Mouse (Mus musculus): ENCODE measurements around the gene Arpc3.
"Not testable (repeated sequence)": the region's sequence is repeated elsewhere in the genome, so short reads cannot be mapped to it uniquely, and the experiment has no call there.

Arpc3 gene

DNA sequence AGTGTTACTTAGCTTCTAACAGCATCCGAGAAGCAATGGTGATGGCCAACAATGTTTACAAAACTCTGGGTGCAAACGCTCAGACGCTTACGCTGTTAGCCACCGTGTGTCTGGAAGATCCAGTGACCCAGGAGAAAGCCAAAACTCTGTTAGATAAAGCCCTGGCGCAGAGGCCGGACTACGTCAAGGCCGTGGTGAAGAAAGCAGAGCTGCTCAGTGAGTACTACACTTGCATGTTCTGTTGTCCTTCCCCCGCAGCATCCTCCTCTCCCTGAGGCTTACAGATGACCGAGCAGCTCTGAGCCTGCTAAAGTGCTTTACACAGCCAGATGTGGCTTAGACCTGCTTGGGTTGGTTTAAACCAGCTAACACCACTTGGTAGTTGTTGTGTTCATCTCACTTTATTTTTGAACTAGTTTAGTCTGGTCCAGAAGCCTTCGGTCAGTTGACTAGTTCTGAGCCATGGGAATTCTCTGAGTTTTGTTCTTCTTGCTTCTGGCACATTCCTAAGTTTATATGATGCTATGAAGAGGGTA, 48.5 kb downstream of the Arpc3 start:
- no peak for DNase-seq

DNA sequence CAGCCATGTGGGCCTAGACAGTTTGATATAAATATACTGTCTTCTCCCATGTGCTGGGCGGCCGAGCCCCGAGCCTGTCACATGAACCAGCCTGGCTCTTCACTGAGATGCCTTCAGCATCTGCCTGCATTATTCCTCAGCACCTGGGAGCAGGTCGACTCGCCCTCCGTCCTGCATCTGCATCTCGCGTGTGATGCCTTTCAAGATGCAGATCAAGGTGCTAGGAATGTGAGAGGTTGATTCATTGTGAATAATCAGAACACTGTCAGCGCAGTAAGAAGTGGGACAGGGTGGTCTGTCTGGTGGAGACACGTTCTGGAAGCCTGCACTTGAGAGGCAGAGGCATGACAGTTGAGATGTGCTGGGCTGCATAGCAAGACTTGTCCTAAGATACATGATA, 52.8 kb downstream of the Arpc3 start:
- no peak for DNase-seq

DNA sequence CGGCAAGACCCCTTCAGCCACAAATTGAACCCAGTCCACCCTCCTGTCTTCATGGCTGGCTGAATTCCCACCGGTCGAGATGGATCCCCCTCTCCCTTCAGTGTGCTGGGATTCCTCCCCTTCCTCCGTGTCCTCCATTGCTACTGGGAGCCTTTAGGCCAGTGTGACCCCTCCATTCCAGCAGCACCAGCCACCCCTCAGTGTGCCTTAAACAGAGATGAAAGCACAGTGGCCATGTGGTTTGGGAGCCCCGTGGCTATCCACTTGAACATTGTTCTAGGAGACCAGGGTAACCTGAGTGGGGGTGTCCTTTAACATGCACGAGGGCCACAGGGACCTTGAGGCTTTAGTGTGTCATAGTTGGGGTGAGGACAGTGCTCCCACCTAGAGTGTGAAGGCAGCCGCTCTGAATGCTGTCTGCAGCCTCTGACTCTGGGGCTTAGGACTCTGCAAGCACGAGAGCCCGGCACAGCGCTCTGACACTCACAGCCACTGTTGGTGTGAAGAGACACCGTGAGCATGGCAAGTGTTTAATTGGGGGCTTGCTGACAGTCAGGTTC, 53.5 kb downstream of the Arpc3 start:
- no peak for DNase-seq

DNA sequence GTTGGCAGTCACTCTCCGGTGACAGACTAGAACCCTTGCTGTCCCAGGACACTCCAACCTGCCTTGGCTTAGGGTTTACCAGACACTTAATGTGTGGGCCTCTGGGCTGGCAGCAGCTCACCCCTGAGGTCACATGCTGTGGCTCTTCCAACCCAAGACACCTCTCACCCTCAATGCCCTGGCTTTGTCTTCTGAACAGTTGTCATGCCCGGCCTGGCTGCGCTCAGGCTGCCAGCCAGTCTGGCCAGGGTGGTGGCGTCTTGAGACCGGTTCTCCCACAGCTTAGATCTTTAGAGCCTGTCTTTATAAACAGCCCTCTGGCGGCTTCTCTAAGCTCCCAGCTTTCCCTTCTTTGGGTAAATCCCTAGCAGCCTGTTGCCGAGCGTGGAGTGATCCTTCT, 56.2 kb downstream of the Arpc3 start:
- no peak for DNase-seq

DNA sequence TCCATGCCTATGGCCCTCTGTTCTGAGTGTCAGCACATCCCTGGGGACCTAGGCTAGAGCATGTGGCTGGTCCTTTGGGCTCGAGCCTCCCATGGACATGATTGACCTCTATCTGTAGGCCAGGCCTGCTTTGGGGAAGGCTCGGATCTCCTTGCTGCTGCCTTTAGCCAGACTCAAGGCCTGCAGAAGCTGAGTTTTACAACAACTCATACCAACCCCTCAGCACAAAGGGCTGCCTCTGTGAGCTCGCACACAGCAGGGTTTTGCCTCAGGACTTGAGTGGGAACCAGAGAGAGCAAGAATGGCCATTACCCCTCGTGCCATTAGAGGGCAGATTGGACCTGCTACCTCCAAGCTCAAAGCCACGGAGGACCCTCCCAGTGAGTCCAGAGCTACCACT, 57.2 kb downstream of the Arpc3 start:
- no peak for DNase-seq

DNA sequence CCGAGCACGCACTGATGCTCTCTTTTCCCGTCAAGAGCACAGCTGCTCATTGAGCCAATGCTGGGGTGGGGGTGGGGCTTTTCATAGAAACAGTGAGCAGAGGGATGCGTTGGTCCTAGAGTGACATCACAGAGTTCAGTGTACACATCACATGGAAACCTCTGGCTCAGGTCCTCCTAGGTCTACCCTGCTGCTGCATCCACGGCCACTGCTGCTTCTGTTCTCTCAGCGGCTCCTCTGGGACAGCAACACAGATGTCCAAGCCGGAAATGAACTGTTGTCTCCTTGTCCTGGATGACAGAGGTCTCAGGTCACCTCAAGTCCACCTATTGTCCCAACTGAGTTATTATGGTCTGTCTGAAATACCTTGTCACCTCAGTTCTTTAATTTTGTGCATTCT, 58.3 kb downstream of the Arpc3 start:
- no peak for DNase-seq

DNA sequence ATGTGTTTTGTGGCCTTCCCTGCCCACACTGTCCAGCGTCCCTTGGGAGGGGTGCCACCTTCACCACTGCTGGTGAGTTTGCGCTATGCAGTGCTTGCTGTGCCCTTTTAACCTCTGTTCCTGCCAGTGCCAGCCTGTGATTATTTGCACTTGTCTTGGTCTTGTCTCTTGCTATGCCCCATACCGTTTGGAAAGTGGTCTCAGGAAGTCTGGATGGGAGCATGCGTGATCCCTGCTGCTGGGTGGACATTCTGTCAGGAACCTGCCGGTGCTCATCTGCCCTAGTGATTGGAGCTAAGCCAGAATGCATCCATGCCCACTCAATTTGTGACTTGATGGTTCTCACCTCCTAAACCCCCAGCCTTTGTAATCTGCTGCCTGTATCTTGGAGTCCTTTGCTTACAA, 59.2 kb downstream of the Arpc3 start:
- DNase-seq = peak in 1 of 2 experiments; percentile 34

DNA sequence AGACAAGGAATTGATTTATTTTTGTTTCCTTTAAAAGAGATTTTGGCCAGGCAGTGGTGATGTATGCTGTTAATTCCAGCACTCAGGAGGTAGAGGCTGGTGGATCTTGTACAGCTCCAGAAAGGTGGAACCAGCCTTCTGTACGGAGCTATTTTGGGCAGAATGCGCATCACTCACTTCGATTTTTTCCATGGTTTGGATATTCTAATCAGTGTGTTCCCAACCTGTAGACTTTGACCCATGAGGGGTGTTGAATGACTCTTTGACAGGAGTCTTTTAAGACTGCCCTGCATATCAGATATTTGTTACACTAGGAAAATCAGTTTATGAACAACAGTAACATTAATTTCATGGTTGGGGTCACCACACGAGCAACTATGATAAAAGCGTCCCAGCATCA, 59.6 kb downstream of the Arpc3 start:
- no peak for DNase-seq

DNA sequence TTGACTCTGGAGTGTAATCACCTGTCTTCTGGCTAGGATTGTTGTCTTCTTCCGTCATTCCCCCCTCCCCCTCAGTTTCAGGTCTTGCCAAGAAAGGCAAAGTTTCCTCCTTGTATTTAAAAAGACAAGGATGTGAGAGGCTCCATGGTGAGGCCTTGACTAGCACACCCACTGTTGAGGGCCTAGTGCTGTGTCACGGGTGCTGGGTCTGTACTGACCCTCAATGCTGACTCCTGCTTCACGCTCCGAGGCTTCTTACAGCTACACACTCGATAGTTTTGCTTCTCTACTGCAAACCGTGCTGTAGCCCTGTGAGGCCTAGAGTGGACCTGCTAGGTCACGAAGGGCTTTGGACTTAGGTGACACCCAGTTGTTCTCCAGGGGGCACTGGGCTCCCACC, 60.5 kb downstream of the Arpc3 start:
- DNase-seq = no peak

DNA sequence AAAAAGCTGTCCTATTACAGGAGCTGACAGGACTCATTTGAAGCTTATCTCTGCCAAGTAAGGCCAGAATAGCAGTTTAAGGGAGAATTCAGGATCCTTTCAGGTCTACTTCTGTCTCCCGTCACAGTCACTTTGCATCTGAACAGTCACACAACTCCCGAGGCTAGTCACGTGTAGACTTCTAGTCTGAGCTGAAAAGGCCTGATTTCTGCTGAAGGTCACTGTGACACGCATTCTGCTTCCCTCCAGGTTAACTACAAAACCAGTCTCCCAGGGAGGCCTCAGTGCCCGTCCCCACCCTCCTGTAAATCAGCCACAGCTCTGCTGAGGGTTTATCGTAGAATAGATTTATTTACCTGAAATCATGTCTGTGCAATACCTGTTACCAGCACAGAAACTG, 61.5 kb downstream of the Arpc3 start:
- no peak for DNase-seq

DNA sequence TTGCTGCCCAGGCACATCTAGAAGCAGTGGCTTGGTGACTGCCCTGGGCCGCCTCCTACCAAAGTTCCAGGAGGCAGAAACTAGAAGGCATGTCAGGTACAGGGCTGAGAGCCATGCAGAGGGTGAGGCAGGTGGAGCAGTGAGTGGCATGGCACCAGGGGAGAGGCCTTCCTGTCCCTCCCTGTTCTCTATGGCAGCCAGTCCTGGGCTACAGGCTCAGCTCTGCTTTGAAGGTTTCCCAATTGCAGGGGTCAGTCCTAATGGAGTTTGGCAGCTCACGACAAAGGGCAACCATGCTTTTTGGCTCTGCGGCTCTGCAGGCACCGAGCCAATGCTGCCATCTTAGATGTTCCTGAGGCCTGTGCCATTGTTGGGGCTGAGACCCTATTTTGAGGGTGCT, 62.8 kb downstream of the Arpc3 start:
- DNase-seq = no peak

DNA sequence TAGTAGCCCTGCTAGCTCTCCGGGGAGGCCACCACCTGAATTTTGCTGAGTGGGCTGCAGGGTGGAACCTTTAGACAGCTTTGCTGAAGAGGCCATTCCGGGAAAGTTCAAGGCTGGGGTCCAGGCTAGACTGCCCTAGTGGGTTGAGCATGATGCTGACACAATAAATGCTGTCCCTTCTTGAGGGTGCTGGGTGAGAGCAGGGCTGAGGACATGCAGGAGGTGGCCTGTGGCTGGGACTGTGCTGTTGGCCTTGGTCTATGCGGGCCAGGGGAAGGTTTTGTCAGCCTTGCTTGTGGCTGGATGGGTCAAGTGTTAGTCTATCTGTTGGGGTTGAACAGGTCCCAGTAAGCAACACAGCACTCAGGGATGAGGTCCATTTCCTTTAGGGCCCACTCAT, 63.2 kb downstream of the Arpc3 start:
- DNase-seq = no peak

DNA sequence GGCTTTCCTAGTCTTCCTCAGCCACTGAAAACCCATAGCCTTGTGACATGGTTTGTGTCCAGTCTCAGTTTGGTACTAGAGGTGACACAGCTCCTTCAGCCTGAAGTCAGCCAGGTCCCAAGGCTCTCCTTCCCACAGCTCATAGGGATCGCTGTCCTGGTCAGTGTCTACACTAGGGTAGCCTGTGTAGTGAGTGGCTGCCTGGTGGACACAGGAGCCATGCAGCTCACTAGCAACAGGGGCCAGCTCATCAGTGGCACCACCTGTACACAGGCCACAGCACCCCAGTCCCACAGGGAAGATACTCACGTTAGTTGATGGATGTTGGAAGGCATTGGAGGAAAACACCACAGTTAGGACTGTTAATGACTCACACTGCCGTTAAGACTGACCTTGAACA, 63.9 kb downstream of the Arpc3 start:
- no peak for DNase-seq

DNA sequence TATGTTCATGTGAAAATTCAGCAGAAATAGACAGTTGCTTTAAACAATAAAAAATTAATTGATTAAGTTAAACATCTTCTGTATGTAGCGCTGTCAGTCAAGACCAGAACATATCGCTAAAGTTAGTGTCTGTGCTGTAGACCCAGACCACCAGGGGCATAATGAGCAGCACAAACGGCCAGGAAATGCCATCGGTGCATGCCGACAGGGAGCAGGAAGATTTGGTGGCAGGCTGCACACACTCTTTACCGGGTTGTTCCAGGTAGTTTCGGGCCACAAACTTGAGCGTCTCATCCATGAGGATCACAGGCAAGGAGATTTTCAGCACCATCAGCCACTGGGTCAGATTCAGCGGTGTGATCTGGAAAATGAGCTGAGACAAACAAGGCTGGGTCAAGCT, 65.4 kb downstream of the Arpc3 start:
- DNase-seq = not testable (repeated sequence)

DNA sequence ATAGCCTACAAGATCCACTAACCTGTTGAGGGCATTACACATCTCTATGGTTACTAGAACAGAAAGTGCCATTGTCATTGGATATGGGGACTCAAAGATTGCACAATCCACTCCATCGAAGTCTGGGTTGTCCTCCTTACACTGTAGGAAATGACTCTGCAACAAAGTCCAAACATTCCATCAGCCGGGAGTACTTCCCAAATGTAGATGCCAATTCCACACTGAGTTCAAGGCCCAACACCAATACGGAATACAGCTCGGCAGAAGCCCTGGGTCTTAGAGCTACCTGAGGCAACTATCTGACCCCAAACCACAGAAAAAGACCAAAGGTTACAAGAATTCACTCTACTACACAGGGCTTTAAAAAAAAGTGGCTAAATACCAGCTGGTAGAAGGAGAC, 66.4 kb downstream of the Arpc3 start:
- DNase-seq = no peak

DNA sequence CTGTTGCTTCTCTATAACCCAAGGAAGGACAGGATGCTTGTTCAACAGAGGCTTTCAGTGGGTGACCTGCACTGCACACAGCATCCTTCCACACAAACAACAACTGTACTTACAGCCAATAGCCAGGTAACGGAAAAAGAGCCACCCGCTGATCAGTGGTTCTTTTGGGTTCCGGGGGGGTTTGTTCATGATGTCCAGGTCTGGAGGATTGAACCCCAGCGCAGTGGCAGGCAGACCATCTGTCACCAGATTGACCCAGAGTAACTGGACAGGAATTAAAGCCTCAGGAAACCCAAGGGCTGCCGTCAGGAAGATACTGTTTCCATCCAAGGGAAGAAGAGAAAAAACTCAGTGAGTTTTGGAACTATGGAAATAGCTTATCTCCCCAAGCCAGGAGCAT, 67.7 kb downstream of the Arpc3 start:
- DNase-seq = no peak

DNA sequence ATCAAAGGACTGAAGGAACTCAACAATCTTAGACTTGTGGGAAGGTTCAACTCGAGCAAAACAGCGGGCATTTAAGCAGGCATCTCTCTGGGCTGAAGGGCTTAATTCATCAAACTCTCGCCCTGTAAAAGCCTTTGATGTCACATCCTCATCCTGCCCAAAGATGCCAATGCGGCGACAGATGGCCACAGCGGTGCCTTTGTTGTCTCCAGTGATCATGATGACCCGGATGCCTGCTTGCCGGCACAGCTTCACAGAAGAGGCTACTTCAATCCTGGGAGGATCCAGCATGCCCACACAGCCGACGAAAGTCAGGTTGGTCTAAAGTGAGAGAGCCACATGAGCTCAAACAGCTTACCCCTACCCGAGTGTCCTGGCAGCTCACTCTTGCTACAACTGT, 69.0 kb downstream of the Arpc3 start:
- DNase-seq = peak; percentile 45 to 55

DNA sequence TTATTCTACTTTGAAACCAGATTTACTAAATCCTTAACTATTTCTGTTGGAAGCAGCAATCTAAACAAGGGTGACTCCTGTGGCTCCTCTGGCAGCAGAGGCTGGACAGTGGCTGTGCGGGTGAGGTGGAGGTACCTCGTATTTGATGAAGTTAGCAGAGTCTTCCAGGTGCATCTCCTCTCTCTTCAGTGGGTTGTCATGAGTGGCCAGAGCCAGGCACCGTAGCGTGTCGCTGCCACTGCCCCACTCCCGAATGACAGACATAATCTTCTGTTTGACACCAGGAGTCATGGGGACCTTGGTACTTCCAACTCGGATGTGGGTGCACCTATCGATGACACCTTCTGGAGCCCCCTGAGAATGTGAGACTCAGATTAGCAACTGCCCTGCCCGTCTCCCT, 69.8 kb downstream of the Arpc3 start:
- no peak for DNase-seq
